17 mouse cellular contexts compared by ENCODE assay signal in genomic region chr10:39639783-39640182, GRCm38 (mm10). TPM values are rescaled to one million over a fixed set of nuclear protein-coding genes. Genes with fewer than 3 reads are reported as not detected.
DNase-seq lines count a peak whose midpoint lies in the region; ATAC-seq and TF ChIP-seq lines count a peak whose summit lies in the region.
"Had no signal": no experiment of that assay in that cellular context is flagged by ENCODE, and none has a peak within 500 bp of the region (broad histone marks: within the 10 kb centered on the region; RNA-seq: fewer than 3 reads in every experiment).

No protein-coding gene starts in this region.

- no peak overlapping the region for H3K9ac ChIP-seq in forebrain, postnatal 0 days
- no peak overlapping the region for H3K9ac ChIP-seq in forebrain, embryonic 14.5 days (ENCODE audit: low read length)
- H3K9ac ChIP-seq in lung, embryonic 14.5 days = no peak overlapping the region
- no peak overlapping the region for H3K9ac ChIP-seq in embryonic facial prominence, embryonic 15.5 days
- no peak overlapping the region for H3K9ac ChIP-seq in stomach, embryonic 15.5 days
- H3K9ac ChIP-seq: embryonic facial prominence, embryonic 12.5 days; liver, embryonic 14.5 days had no signal

- H3K9me3 ChIP-seq in forebrain, postnatal 0 days (ENCODE audit: low read length) = no peaks in the 10 kb centered on the region
- no peaks in the 10 kb centered on the region for H3K9me3 ChIP-seq in forebrain, embryonic 14.5 days (replicated peaks; ENCODE audit: control insufficient read depth, low read length)
- H3K9me3 ChIP-seq in lung, embryonic 14.5 days (ENCODE audit: low read depth, low read length) = no peaks in the 10 kb centered on the region
- no peaks in the 10 kb centered on the region for H3K9me3 ChIP-seq in embryonic facial prominence, embryonic 15.5 days (replicated peaks)
- H3K9me3 ChIP-seq in stomach, embryonic 15.5 days = no peaks in the 10 kb centered on the region
- H3K9me3 ChIP-seq: embryonic facial prominence, embryonic 12.5 days; hindbrain, embryonic 10.5 days had no signal

- peaks cover 5% of the 10 kb centered on the region for H3K36me3 ChIP-seq in forebrain, postnatal 0 days (ENCODE audit: insufficient read depth)
- peaks cover 11% of the 10 kb centered on the region; the same call in 1 of the 2 replicates for H3K36me3 ChIP-seq in forebrain, embryonic 14.5 days (ENCODE audit: control insufficient read depth, insufficient read depth, low read length)
- peaks cover 38% of the 10 kb centered on the region for H3K36me3 ChIP-seq in lung, embryonic 14.5 days (ENCODE audit: insufficient read depth)
- peaks cover 10% of the 10 kb centered on the region for H3K36me3 ChIP-seq in embryonic facial prominence, embryonic 15.5 days
- H3K36me3 ChIP-seq in stomach, embryonic 15.5 days = peaks cover 3% of the 10 kb centered on the region

- no peak overlapping the region for H3K4me3 ChIP-seq in forebrain, postnatal 0 days (ENCODE audit: low read depth, low read length)
- no peak overlapping the region for H3K4me3 ChIP-seq in forebrain, embryonic 14.5 days (ENCODE audit: low read depth, low read length)
- H3K4me3 ChIP-seq in lung, embryonic 14.5 days (ENCODE audit: low read depth, low read length) = no peak overlapping the region
- no peak overlapping the region for H3K4me3 ChIP-seq in embryonic facial prominence, embryonic 15.5 days (replicated peaks)
- H3K4me3 ChIP-seq in stomach, embryonic 15.5 days (replicated peaks) = no peak overlapping the region
- no peak overlapping the region for H3K4me3 ChIP-seq in layer of hippocampus, adult 2 months
- H3K4me3 ChIP-seq: embryonic facial prominence, embryonic 12.5 days; hindbrain, embryonic 10.5 days had no signal

- no peak overlapping the region for H3K4me2 ChIP-seq in forebrain, postnatal 0 days (ENCODE audit: low read depth)
- H3K4me2 ChIP-seq in forebrain, embryonic 14.5 days (ENCODE audit: low read length) = no peak overlapping the region
- H3K4me2 ChIP-seq in lung, embryonic 14.5 days = no peak overlapping the region
- no peak overlapping the region for H3K4me2 ChIP-seq in embryonic facial prominence, embryonic 15.5 days (replicated peaks)
- no peak overlapping the region for H3K4me2 ChIP-seq in stomach, embryonic 15.5 days
- H3K4me2 ChIP-seq: embryonic facial prominence, embryonic 12.5 days; midbrain, embryonic 11.5 days had no signal

- H3K27ac ChIP-seq in forebrain, postnatal 0 days (ENCODE audit: low read depth, low read length) = no peak overlapping the region
- H3K27ac ChIP-seq in forebrain, embryonic 14.5 days (ENCODE audit: low read depth, low read length) = no peak overlapping the region
- peak overlapping the region; percentile 88 for H3K27ac ChIP-seq in lung, embryonic 14.5 days (ENCODE audit: low read depth)
- H3K27ac ChIP-seq in embryonic facial prominence, embryonic 15.5 days (replicated peaks) = peak overlapping the region; percentile 75
- peak overlapping the region; percentile 62; the same call in 1 of the 2 replicates for H3K27ac ChIP-seq in stomach, embryonic 15.5 days
- no peak overlapping the region for H3K27ac ChIP-seq in layer of hippocampus, adult 2 months
- H3K27ac ChIP-seq: liver, embryonic 14.5 days had no signal

- 80% methylated on average over 5 of the region's 5 CpGs for WGBS in forebrain, postnatal 0 days
- 93% methylated on average over 5 of the region's 5 CpGs for WGBS in forebrain, embryonic 14.5 days
- WGBS in lung, embryonic 14.5 days = 63% methylated on average over 5 of the region's 5 CpGs
- WGBS in embryonic facial prominence, embryonic 15.5 days = 74% methylated on average over 5 of the region's 5 CpGs
- WGBS in stomach, embryonic 15.5 days = 74% methylated on average over 5 of the region's 5 CpGs

- no peak for DNase-seq in forebrain, postnatal 0 days
- DNase-seq in forebrain, embryonic 14.5 days (ENCODE audit: low spot score) = no peak
- no peak for DNase-seq in lung, embryonic 14.5 days
- no peak for DNase-seq in lung, adult 18-20 months
- DNase-seq in cerebellum, postnatal 36 days = no peak
- DNase-seq in layer of hippocampus, adult 2 months (ENCODE audit: low spot score in 2 of 2) = no peak
- DNase-seq: cerebellum, adult 18-20 months; kidney, postnatal 25 days; spleen, adult 18-20 months; thymus, postnatal 14 days had no signal

- no peaks in the 10 kb centered on the region for H3K27me3 ChIP-seq in forebrain, postnatal 0 days (ENCODE audit: insufficient read depth, low read length)
- no peaks in the 10 kb centered on the region for H3K27me3 ChIP-seq in forebrain, embryonic 14.5 days (replicated peaks; ENCODE audit: control insufficient read depth, insufficient read depth, low read length)
- no peaks in the 10 kb centered on the region for H3K27me3 ChIP-seq in lung, embryonic 14.5 days (ENCODE audit: insufficient read depth, low read length)
- H3K27me3 ChIP-seq in embryonic facial prominence, embryonic 15.5 days = no peaks in the 10 kb centered on the region
- H3K27me3 ChIP-seq in stomach, embryonic 15.5 days (replicated peaks) = no peaks in the 10 kb centered on the region
- H3K27me3 ChIP-seq: embryonic facial prominence, embryonic 12.5 days; Patski had no signal

- no peak for TF ChIP-seq CTCF in forebrain, postnatal 0 days (IDR thresholded peaks at IDR 0.05; ENCODE audit: low read depth)
- TF ChIP-seq CTCF in lung, embryonic 14.5 days (IDR thresholded peaks at IDR 0.05; ENCODE audit: low read depth) = no peak
- no peak for TF ChIP-seq CTCF in layer of hippocampus, adult 2 months (conservative IDR thresholded peaks at IDR 0.05)

- H3K4me1 ChIP-seq in forebrain, postnatal 0 days (ENCODE audit: insufficient read depth) = no peaks in the 10 kb centered on the region
- 0 out of 2 replicates have a peak, but pooled peaks cover 3% of the 10 kb centered on the region for H3K4me1 ChIP-seq in forebrain, embryonic 14.5 days (ENCODE audit: control insufficient read depth, insufficient read depth, low read length)
- peaks cover 30% of the 10 kb centered on the region for H3K4me1 ChIP-seq in lung, embryonic 14.5 days (ENCODE audit: insufficient read depth)
- H3K4me1 ChIP-seq in embryonic facial prominence, embryonic 15.5 days = peaks cover 19% of the 10 kb centered on the region
- peaks cover 24% of the 10 kb centered on the region for H3K4me1 ChIP-seq in stomach, embryonic 15.5 days

- 0 out of 2 replicates have a peak, but pooled peaks have one; percentile 19 for ATAC-seq in forebrain, postnatal 0 days
- no peak for ATAC-seq in forebrain, embryonic 14.5 days
- no peak for ATAC-seq in lung, embryonic 14.5 days (ENCODE audit: insufficient read depth)
- no peak for ATAC-seq in embryonic facial prominence, embryonic 15.5 days (ENCODE audit: insufficient number of reproducible peaks, low FRiP score, low TSS enrichment, low read depth)
- ATAC-seq in stomach, embryonic 15.5 days (ENCODE audit: insufficient read depth, low FRiP score, low read depth) = no peak
- ATAC-seq: Patski had no signal

RNA-seq across cellular contexts. Expression of gene Traf3ip2, which starts 27.0 kb away (rescaled TPM):
- total RNA-seq in forebrain, postnatal 0 days (2014; rRNA removed) = 0.24 and 0.77 TPM in 2 replicates
- polyA plus RNA-seq in forebrain, postnatal 0 days (2015; fragmentation: Nextera tagmentation; extraction: Ambion mirVana) = 4.8 and 6.0 TPM in 2 replicates
- polyA plus RNA-seq in forebrain, embryonic 14.5 days (2014; fragmentation: Nextera tagmentation; extraction: Ambion mirVana) = 4.8 and 5.7 TPM in 2 replicates
- 27.9 TPM in 2 replicates for polyA plus RNA-seq in lung, embryonic 14.5 days (2014; fragmentation: Nextera tagmentation; extraction: Ambion mirVana)
- polyA plus RNA-seq in embryonic facial prominence, embryonic 15.5 days (2015; fragmentation: Nextera tagmentation; extraction: Ambion mirVana) = 22.2 and 22.3 TPM in 2 replicates
- polyA plus RNA-seq in stomach, embryonic 15.5 days (2015; fragmentation: Nextera tagmentation; extraction: Ambion mirVana) = 29.0 and 29.6 TPM in 2 replicates
- 1 to 10 TPM; 2.5 to 2.6 TPM for total RNA-seq in layer of hippocampus, adult 2 months (2021)

Comparison
In these comparisons a context has a peak if more than half of its experiments do, and no peak if none do; other contexts are left out.
1. H3K27ac ChIP-seq: peak in lung, embryonic 14.5 days (single experiment), embryonic facial prominence, embryonic 15.5 days (single experiment) and stomach, embryonic 15.5 days (single experiment); none in forebrain, postnatal 0 days (single experiment), forebrain, embryonic 14.5 days (single experiment) and layer of hippocampus, adult 2 months (single experiment).